In genomic region chr4:138793276-138793675, GRCm38 (mm10) we compare ENCODE assay signal across 7 mouse cellular contexts. TPM values are rescaled to one million over a fixed set of nuclear protein-coding genes. Genes with fewer than 3 reads are reported as not detected.
DNase-seq lines count a peak whose midpoint lies in the region; ATAC-seq and TF ChIP-seq lines count a peak whose summit lies in the region.

No protein-coding gene starts in this region.

- no peaks in the 10 kb centered on the region for H3K36me3 ChIP-seq in liver, embryonic 14.5 days (replicated peaks; ENCODE audit: control insufficient read depth, insufficient read depth, low read depth)

- no peak overlapping the region for H3K27ac ChIP-seq in liver, embryonic 14.5 days

- H3K9me3 ChIP-seq in liver, embryonic 14.5 days (ENCODE audit: control insufficient read depth, low read length) = no peaks in the 10 kb centered on the region

- no peak for DNase-seq in liver, embryonic 14.5 days (ENCODE audit: low read depth in 3 of 3, low spot score in 3 of 3)
- no peak for DNase-seq in liver
- DNase-seq in adrenal gland, postnatal 25 days = peak; percentile 51
- DNase-seq in embryo, embryonic 11 days = peak; percentile 45
- DNase-seq in kidney, postnatal 10 days = peak; percentile 83
- peak; percentile 63 for DNase-seq in lung, postnatal 10 days
- no peak for DNase-seq in spleen, postnatal 36 days (ENCODE audit: low spot score in 2 of 2)

- peak; percentile 41 for TF ChIP-seq CTCF in liver, embryonic 14.5 days (IDR thresholded peaks at IDR 0.05; ENCODE audit: low read depth)

- ATAC-seq in liver, embryonic 14.5 days (ENCODE audit: insufficient read depth) = no peak

- WGBS in liver, embryonic 14.5 days (ENCODE audit: insufficient replicate concordance) = 46% methylated on average over 2 of the region's 2 CpGs

- no peak overlapping the region for H3K4me2 ChIP-seq in liver, embryonic 14.5 days (ENCODE audit: low read depth)

- H3K27me3 ChIP-seq in liver, embryonic 14.5 days (ENCODE audit: control insufficient read depth, insufficient read depth, low read length) = no peaks in the 10 kb centered on the region

- H3K4me1 ChIP-seq in liver, embryonic 14.5 days (replicated peaks; ENCODE audit: control insufficient read depth in 2 of 2, insufficient read depth in 2 of 2, low read length in 1 of 2) = no peaks in the 10 kb centered on the region

- H3K4me3 ChIP-seq in liver, embryonic 14.5 days (ENCODE audit: insufficient read depth in 1 of 2, low read depth in 2 of 2, low read length in 2 of 2) = no peak overlapping the region

- TF ChIP-seq EP300 in liver, embryonic 14.5 days (IDR thresholded peaks at IDR 0.05; ENCODE audit: low read depth) = no peak

- H3K9ac ChIP-seq in liver, embryonic 14.5 days (replicated peaks) = no peak overlapping the region

RNA-seq across cellular contexts. Expression of gene Pla2g2d, which starts 17.7 kb away (rescaled TPM):
- not detected in 2 replicates for polyA plus RNA-seq in liver, embryonic 14.5 days (2012; rRNA removed)
- not detected in 2 replicates for polyA plus RNA-seq in liver, embryonic 14.5 days (2014; fragmentation: Nextera tagmentation; extraction: Ambion mirVana)
- 2.2 and 2.8 TPM in 2 replicates for total RNA-seq in adrenal gland, postnatal 25 days (2021)

RNA-seq across cellular contexts. Expression of gene Pla2g2f, which starts 35.9 kb away (rescaled TPM):
- 0.02 TPM in 2 replicates for polyA plus RNA-seq in liver, embryonic 14.5 days (2012; rRNA removed)
- not detected in 2 replicates for polyA plus RNA-seq in liver, embryonic 14.5 days (2014; fragmentation: Nextera tagmentation; extraction: Ambion mirVana)
- total RNA-seq in adrenal gland, postnatal 25 days (2021) = 19.2 and 21.7 TPM in 2 replicates

RNA-seq across cellular contexts. Expression of gene Ubxn10, which starts 56.3 kb away (rescaled TPM):
- polyA plus RNA-seq in liver, embryonic 14.5 days (2012; rRNA removed) = 0.04 and 0.06 TPM in 2 replicates
- polyA plus RNA-seq in liver, embryonic 14.5 days (2014; fragmentation: Nextera tagmentation; extraction: Ambion mirVana) = 0.09 and 0.11 TPM in 2 replicates
- total RNA-seq in adrenal gland, postnatal 25 days (2021) = 1.1 and 2.0 TPM in 2 replicates

Comparison
In these comparisons a context has a peak if more than half of its experiments do, and no peak if none do; other contexts are left out.
1. DNase-seq: peak in adrenal gland, postnatal 25 days (single experiment), embryo, embryonic 11 days (single experiment), kidney, postnatal 10 days (single experiment) and lung, postnatal 10 days (single experiment); none in liver, embryonic 14.5 days (0 of 3), liver (single experiment) and spleen, postnatal 36 days (0 of 2).